Mouse (Mus musculus): Measurements from ENCODE around the gene Trmt2a.

Gene Trmt2a

GRCm38 (mm10) chr16:18233451-18233850 lies 15.0 kb upstream of the Trmt2a start:
- no peak for DNase-seq

- no peak for DNase-seq
These were observed 14.4 kb upstream of the Trmt2a start for GRCm38 (mm10) chr16:18233919-18234670.

- DNase-seq, result peak; percentile 86
These were observed 13.6 kb upstream of the Trmt2a start, which contains the start of gene Zdhhc8 for GRCm38 (mm10) chr16:18234671-18235388. Zdhhc8 (minus strand) TSS chr16:18235136.

- peak; percentile 81 for DNase-seq
These were observed 13.0 kb upstream of the Trmt2a start for GRCm38 (mm10) chr16:18235389-18236065.

- no peak for DNase-seq
These were observed 11.6 kb upstream of the Trmt2a start for GRCm38 (mm10) chr16:18236676-18237501.

- DNase-seq, result no peak
These were observed 6.9 kb upstream of the Trmt2a start for GRCm38 (mm10) chr16:18241581-18241980.

GRCm38 (mm10) chr16:18247521-18248399 lies 719 bp upstream of the Trmt2a start:
- no peak for DNase-seq

GRCm38 (mm10) chr16:18249364-18249967 lies 987 bp downstream of the Trmt2a start:
- no peak for DNase-seq

GRCm38 (mm10) chr16:18250231-18250630 lies 1.8 kb downstream of the Trmt2a start:
- DNase-seq, result no peak

GRCm38 (mm10) chr16:18250828-18251790 lies 2.6 kb downstream of the Trmt2a start:
- no peak for DNase-seq

- no peak for DNase-seq
These were observed 4.3 kb downstream of the Trmt2a start for GRCm38 (mm10) chr16:18252736-18253135.

GRCm38 (mm10) chr16:18253866-18254265 lies 5.4 kb downstream of the Trmt2a start:
- no peak for DNase-seq

- DNase-seq, result no peak
These were observed 9.7 kb downstream of the Trmt2a start, which contains the start of gene Gm49776 for GRCm38 (mm10) chr16:18258221-18258620. Gm49776 (minus strand) TSS chr16:18258321.

GRCm38 (mm10) chr16:18265024-18265423 lies 16.5 kb downstream of the Trmt2a start:
- DNase-seq, result no peak

- no peak for DNase-seq
These were observed 19.7 kb downstream of the Trmt2a start for GRCm38 (mm10) chr16:18268182-18268581.

- no peak for DNase-seq
These were observed 26.7 kb downstream of the Trmt2a start for GRCm38 (mm10) chr16:18275166-18275565.

- DNase-seq, result no peak
These were observed 39.7 kb downstream of the Trmt2a start for GRCm38 (mm10) chr16:18288166-18288565.

- DNase-seq, result no peak
These were observed 40.1 kb downstream of the Trmt2a start for GRCm38 (mm10) chr16:18288581-18289061.

GRCm38 (mm10) chr16:18289067-18289588 lies 40.6 kb downstream of the Trmt2a start, which contains the start of gene Dgcr8:
Dgcr8 (minus strand) TSS chr16:18289246.
- peak; percentile 99 for DNase-seq

Data from right cerebral cortex, adult 18-20 months (tissue).